Mouse (Mus musculus): ENCODE measurements around the gene Mcu. TPM values are rescaled to one million over a fixed set of nuclear protein-coding genes. Genes with fewer than 3 reads are reported as not detected.
A peak's percentile ranks its signal among the peaks of the same experiment; 100 is the strongest.

Mcu gene
- polyA plus RNA-seq, 1 experiment from 2014 or later: 36.0 TPM

GRCm38 (mm10) chr10:59593826-59594570 lies 22.5 kb downstream of the Mcu start:
- H3K9ac ChIP-seq (ENCODE audit: low read depth, low read length): no peak overlapping the region
- no peak overlapping the region for H3K4me2 ChIP-seq (replicated peaks; ENCODE audit: low read depth, low read length)
- no peak overlapping the region for H3K27ac ChIP-seq (ENCODE audit: low read depth, low read length)
- no peaks in the 10 kb centered on the region for H3K27me3 ChIP-seq (ENCODE audit: control insufficient read depth, insufficient read depth, low read length)
- no peak overlapping the region for H3K4me3 ChIP-seq (ENCODE audit: low read length)
- H3K9me3 ChIP-seq (ENCODE audit: control insufficient read depth, low read length): no peaks in the 10 kb centered on the region
- H3K36me3 ChIP-seq (ENCODE audit: control insufficient read depth, insufficient read depth, low read length): no peaks in the 10 kb centered on the region
- no peak for ATAC-seq (ENCODE audit: low FRiP score, low TSS enrichment)
- WGBS: 67% methylated on average over 13 of the region's 13 CpGs
- H3K4me1 ChIP-seq (ENCODE audit: control insufficient read depth, insufficient read depth, low read length): no peaks in the 10 kb centered on the region

GRCm38 (mm10) chr10:59590606-59591005 lies 25.9 kb downstream of the Mcu start:
- Histone ChIP-seq H3K4me3 (ENCODE audit: low read length) (no peak overlapping the region), H3K27ac (ENCODE audit: low read depth, low read length) (no peak overlapping the region), H3K9ac (ENCODE audit: low read depth, low read length) (no peak overlapping the region), H3K9me3 (ENCODE audit: control insufficient read depth, low read length) (no peaks in the 10 kb centered on the region), H3K27me3 (ENCODE audit: control insufficient read depth, insufficient read depth, low read length) (no peaks in the 10 kb centered on the region), H3K36me3 (ENCODE audit: control insufficient read depth, insufficient read depth, low read length) (no peaks in the 10 kb centered on the region), H3K4me1 (ENCODE audit: control insufficient read depth, insufficient read depth, low read length) (0 out of 2 replicates have a peak, but pooled peaks cover 3% of the 10 kb centered on the region), H3K4me2 (replicated peaks; ENCODE audit: low read depth, low read length) (no peak overlapping the region)
- WGBS: 95% methylated on average over 9 of the region's 9 CpGs
- no peak for ATAC-seq (ENCODE audit: low FRiP score, low TSS enrichment)

GRCm38 (mm10) chr10:59589856-59590255 lies 26.6 kb downstream of the Mcu start:
- Histone ChIP-seq H3K27ac (ENCODE audit: low read depth, low read length) (no peak overlapping the region), H3K36me3 (ENCODE audit: control insufficient read depth, insufficient read depth, low read length) (no peaks in the 10 kb centered on the region), H3K4me1 (ENCODE audit: control insufficient read depth, insufficient read depth, low read length) (0 out of 2 replicates have a peak, but pooled peaks cover 3% of the 10 kb centered on the region), H3K4me3 (ENCODE audit: low read length) (no peak overlapping the region), H3K9ac (ENCODE audit: low read depth, low read length) (no peak overlapping the region), H3K9me3 (ENCODE audit: control insufficient read depth, low read length) (no peaks in the 10 kb centered on the region), H3K4me2 (replicated peaks; ENCODE audit: low read depth, low read length) (no peak overlapping the region), H3K27me3 (ENCODE audit: control insufficient read depth, insufficient read depth, low read length) (no peaks in the 10 kb centered on the region)
- 88% methylated on average over 13 of the region's 13 CpGs for WGBS
- no peak for ATAC-seq (ENCODE audit: low FRiP score, low TSS enrichment)

GRCm38 (mm10) chr10:59589420-59589819 lies 27.1 kb downstream of the Mcu start:
- Histone ChIP-seq H3K27me3 (ENCODE audit: control insufficient read depth, insufficient read depth, low read length) (no peaks in the 10 kb centered on the region), H3K27ac (ENCODE audit: low read depth, low read length) (no peak overlapping the region), H3K4me1 (ENCODE audit: control insufficient read depth, insufficient read depth, low read length) (0 out of 2 replicates have a peak, but pooled peaks cover 3% of the 10 kb centered on the region), H3K9ac (ENCODE audit: low read depth, low read length) (no peak overlapping the region), H3K36me3 (ENCODE audit: control insufficient read depth, insufficient read depth, low read length) (no peaks in the 10 kb centered on the region), H3K9me3 (ENCODE audit: control insufficient read depth, low read length) (no peaks in the 10 kb centered on the region), H3K4me2 (replicated peaks; ENCODE audit: low read depth, low read length) (no peak overlapping the region), H3K4me3 (ENCODE audit: low read length) (no peak overlapping the region)
- WGBS: 90% methylated on average over 7 of the region's 7 CpGs
- no peak for ATAC-seq (ENCODE audit: low FRiP score, low TSS enrichment)

- no peaks in the 10 kb centered on the region for H3K27me3 ChIP-seq (ENCODE audit: control insufficient read depth, insufficient read depth, low read length)
- 44% methylated on average over 7 of the region's 7 CpGs for WGBS
- no peaks in the 10 kb centered on the region for H3K9me3 ChIP-seq (ENCODE audit: control insufficient read depth, low read length)
- no peak overlapping the region for H3K4me2 ChIP-seq (replicated peaks; ENCODE audit: low read depth, low read length)
- no peak overlapping the region for H3K27ac ChIP-seq (ENCODE audit: low read depth, low read length)
- 0 out of 2 replicates have a peak, but pooled peaks cover 3% of the 10 kb centered on the region for H3K4me1 ChIP-seq (ENCODE audit: control insufficient read depth, insufficient read depth, low read length)
- no peak overlapping the region for H3K4me3 ChIP-seq (ENCODE audit: low read length)
- no peaks in the 10 kb centered on the region for H3K36me3 ChIP-seq (ENCODE audit: control insufficient read depth, insufficient read depth, low read length)
- peak; percentile 77; the same call in 1 of the 2 replicates for ATAC-seq (ENCODE audit: low FRiP score, low TSS enrichment)
- no peak overlapping the region for H3K9ac ChIP-seq (ENCODE audit: low read depth, low read length)
These were observed 28.4 kb downstream of the Mcu start for GRCm38 (mm10) chr10:59588135-59588534.

- H3K36me3 ChIP-seq (ENCODE audit: control insufficient read depth, insufficient read depth, low read length): no peaks in the 10 kb centered on the region
- WGBS: 87% methylated on average over 15 of the region's 15 CpGs
- H3K4me2 ChIP-seq (replicated peaks; ENCODE audit: low read depth, low read length): no peak overlapping the region
- no peak overlapping the region for H3K27ac ChIP-seq (ENCODE audit: low read depth, low read length)
- no peaks in the 10 kb centered on the region for H3K9me3 ChIP-seq (ENCODE audit: control insufficient read depth, low read length)
- ATAC-seq (ENCODE audit: low FRiP score, low TSS enrichment): no peak
- no peak overlapping the region for H3K4me3 ChIP-seq (ENCODE audit: low read length)
- H3K4me1 ChIP-seq (ENCODE audit: control insufficient read depth, insufficient read depth, low read length): 0 out of 2 replicates have a peak, but pooled peaks cover 3% of the 10 kb centered on the region
- no peaks in the 10 kb centered on the region for H3K27me3 ChIP-seq (ENCODE audit: control insufficient read depth, insufficient read depth, low read length)
- no peak overlapping the region for H3K9ac ChIP-seq (ENCODE audit: low read depth, low read length)
These were observed 29.7 kb downstream of the Mcu start for GRCm38 (mm10) chr10:59586821-59587220.

- Histone ChIP-seq H3K9me3 (ENCODE audit: control insufficient read depth, low read length) (no peaks in the 10 kb centered on the region), H3K4me2 (replicated peaks; ENCODE audit: low read depth, low read length) (no peak overlapping the region), H3K36me3 (ENCODE audit: control insufficient read depth, insufficient read depth, low read length) (no peaks in the 10 kb centered on the region), H3K4me1 (ENCODE audit: control insufficient read depth, insufficient read depth, low read length) (0 out of 2 replicates have a peak, but pooled peaks cover 3% of the 10 kb centered on the region), H3K27ac (ENCODE audit: low read depth, low read length) (no peak overlapping the region), H3K4me3 (ENCODE audit: low read length) (no peak overlapping the region), H3K9ac (ENCODE audit: low read depth, low read length) (no peak overlapping the region), H3K27me3 (ENCODE audit: control insufficient read depth, insufficient read depth, low read length) (no peaks in the 10 kb centered on the region)
- ATAC-seq (ENCODE audit: low FRiP score, low TSS enrichment): no peak
- 93% methylated on average over 5 of the region's 5 CpGs for WGBS
These were observed 30.9 kb downstream of the Mcu start for GRCm38 (mm10) chr10:59585621-59586020.

GRCm38 (mm10) chr10:59581826-59582543 lies 34.5 kb downstream of the Mcu start:
- no peaks in the 10 kb centered on the region for H3K36me3 ChIP-seq (ENCODE audit: control insufficient read depth, insufficient read depth, low read length)
- H3K27me3 ChIP-seq (ENCODE audit: control insufficient read depth, insufficient read depth, low read length): no peaks in the 10 kb centered on the region
- no peak overlapping the region for H3K9ac ChIP-seq (ENCODE audit: low read depth, low read length)
- peaks cover 16% of the 10 kb centered on the region for H3K4me1 ChIP-seq (ENCODE audit: control insufficient read depth, insufficient read depth, low read length)
- no peak overlapping the region for H3K4me2 ChIP-seq (replicated peaks; ENCODE audit: low read depth, low read length)
- no peak overlapping the region for H3K27ac ChIP-seq (ENCODE audit: low read depth, low read length)
- no peaks in the 10 kb centered on the region for H3K9me3 ChIP-seq (ENCODE audit: control insufficient read depth, low read length)
- H3K4me3 ChIP-seq (ENCODE audit: low read length): no peak overlapping the region; the same call in 1 of the 2 replicates
- 88% methylated on average over 1 of the region's 1 CpGs for WGBS
- ATAC-seq (ENCODE audit: low FRiP score, low TSS enrichment): no peak

GRCm38 (mm10) chr10:59580593-59581149 lies 35.8 kb downstream of the Mcu start:
- Histone ChIP-seq H3K4me2 (replicated peaks; ENCODE audit: low read depth, low read length) (no peak overlapping the region), H3K27ac (ENCODE audit: low read depth, low read length) (no peak overlapping the region), H3K27me3 (ENCODE audit: control insufficient read depth, insufficient read depth, low read length) (no peaks in the 10 kb centered on the region), H3K9me3 (ENCODE audit: control insufficient read depth, low read length) (no peaks in the 10 kb centered on the region), H3K9ac (ENCODE audit: low read depth, low read length) (no peak overlapping the region), H3K36me3 (ENCODE audit: control insufficient read depth, insufficient read depth, low read length) (no peaks in the 10 kb centered on the region), H3K4me1 (ENCODE audit: control insufficient read depth, insufficient read depth, low read length) (peaks cover 23% of the 10 kb centered on the region), H3K4me3 (ENCODE audit: low read length) (no peak overlapping the region)
- no peak for ATAC-seq (ENCODE audit: low FRiP score, low TSS enrichment)
- 90% methylated on average over 3 of the region's 3 CpGs for WGBS

All from kidney, embryonic 14.5 days (tissue).